ENCODE assay signal across 14 mouse cellular contexts in genomic region chr4:138653056-138653455, GRCm38 (mm10). TPM values are rescaled to one million over a fixed set of nuclear protein-coding genes. Genes with fewer than 3 reads are reported as not detected.
DNase-seq lines count a peak whose midpoint lies in the region; ATAC-seq and TF ChIP-seq lines count a peak whose summit lies in the region.
"Had no signal": no experiment of that assay in that cellular context is flagged by ENCODE, and none has a peak within 500 bp of the region (broad histone marks: within the 10 kb centered on the region; RNA-seq: fewer than 3 reads in every experiment).

No protein-coding gene starts in this region.

- no peaks in the 10 kb centered on the region for H3K9me3 ChIP-seq in forebrain, embryonic 16.5 days (ENCODE audit: control insufficient read depth, low read length)
- no peaks in the 10 kb centered on the region for H3K9me3 ChIP-seq in forebrain, embryonic 10.5 days
- H3K9me3 ChIP-seq in hindbrain, embryonic 11.5 days (ENCODE audit: control insufficient read depth, low read length), result no peaks in the 10 kb centered on the region
- H3K9me3 ChIP-seq in midbrain, postnatal 0 days (ENCODE audit: low read length), result no peaks in the 10 kb centered on the region
- H3K9me3 ChIP-seq: megakaryocyte, embryonic 14.5 days had no signal

- no peak overlapping the region for H3K4me2 ChIP-seq in forebrain, embryonic 16.5 days (ENCODE audit: low read length)
- H3K4me2 ChIP-seq in hindbrain, embryonic 11.5 days (replicated peaks; ENCODE audit: low read depth, low read length), result no peak overlapping the region
- no peak overlapping the region for H3K4me2 ChIP-seq in midbrain, postnatal 0 days (ENCODE audit: low read depth, low read length, poor library complexity, severe bottlenecking)
- H3K4me2 ChIP-seq: liver, embryonic 11.5 days had no signal

- no peak overlapping the region for H3K4me3 ChIP-seq in forebrain, embryonic 16.5 days (replicated peaks; ENCODE audit: low read length)
- H3K4me3 ChIP-seq in forebrain, embryonic 10.5 days, result no peak overlapping the region
- no peak overlapping the region for H3K4me3 ChIP-seq in hindbrain, embryonic 11.5 days (ENCODE audit: low read depth, low read length)
- no peak overlapping the region for H3K4me3 ChIP-seq in midbrain, postnatal 0 days (ENCODE audit: low read depth, low read length)
- H3K4me3 ChIP-seq: megakaryocyte, embryonic 14.5 days had no signal

- peak; percentile 38; the same call in 1 of the 2 replicates for ATAC-seq in forebrain, embryonic 16.5 days
- peak; percentile 40; the same call in 1 of the 2 replicates for ATAC-seq in hindbrain, embryonic 11.5 days (ENCODE audit: low FRiP score)
- peak; percentile 13; the same call in 1 of the 2 replicates for ATAC-seq in midbrain, postnatal 0 days (ENCODE audit: low FRiP score)

- H3K27ac ChIP-seq in forebrain, embryonic 16.5 days (ENCODE audit: low read length), result no peak overlapping the region
- H3K27ac ChIP-seq in forebrain, embryonic 10.5 days, result no peak overlapping the region
- 0 out of 2 replicates have a peak overlapping the region, but pooled peaks have one; percentile 24 for H3K27ac ChIP-seq in hindbrain, embryonic 11.5 days (ENCODE audit: low read depth, low read length)
- H3K27ac ChIP-seq in midbrain, postnatal 0 days (ENCODE audit: low read depth, low read length), result peak overlapping the region; percentile 71

- no peak for TF ChIP-seq CTCF in midbrain, postnatal 0 days (IDR thresholded peaks at IDR 0.05)

- H3K27me3 ChIP-seq in forebrain, embryonic 16.5 days (replicated peaks; ENCODE audit: control insufficient read depth, insufficient read depth, low read length), result no peaks in the 10 kb centered on the region
- H3K27me3 ChIP-seq in forebrain, embryonic 10.5 days (ENCODE audit: poor library complexity, severe bottlenecking), result no peaks in the 10 kb centered on the region
- H3K27me3 ChIP-seq in hindbrain, embryonic 11.5 days (ENCODE audit: control insufficient read depth, insufficient read depth, low read length), result no peaks in the 10 kb centered on the region
- no peaks in the 10 kb centered on the region for H3K27me3 ChIP-seq in midbrain, postnatal 0 days (ENCODE audit: insufficient read depth, low read length)

- DNase-seq in forebrain, embryonic 10.5 days (ENCODE audit: extremely low spot score, low spot score), result no peak
- DNase-seq in adrenal gland, postnatal 10 days, result peak; percentile 41
- DNase-seq in hindbrain, embryonic 11.5 days (ENCODE audit: low spot score), result peak; percentile 60
- peak; percentile 81 for DNase-seq in midbrain, postnatal 0 days (ENCODE audit: low spot score)
- no peak for DNase-seq in lung, postnatal 4 days
- DNase-seq in heart, adult 8-10 months (ENCODE audit: low spot score), result no peak
- DNase-seq in lung, postnatal 14 days, result no peak
- DNase-seq: cerebellum, adult 11 months; gastrocnemius, postnatal 25 days; heart, postnatal 10 days; kidney, postnatal 25 days had no signal

- H3K9ac ChIP-seq in forebrain, embryonic 16.5 days (replicated peaks; ENCODE audit: low read depth, low read length), result no peak overlapping the region
- no peak overlapping the region for H3K9ac ChIP-seq in hindbrain, embryonic 11.5 days (ENCODE audit: low read depth, low read length)
- no peak overlapping the region for H3K9ac ChIP-seq in midbrain, postnatal 0 days (replicated peaks; ENCODE audit: low read length, poor library complexity, severe bottlenecking)

- no peaks in the 10 kb centered on the region for H3K36me3 ChIP-seq in forebrain, embryonic 16.5 days (ENCODE audit: control insufficient read depth, insufficient read depth)
- H3K36me3 ChIP-seq in forebrain, embryonic 10.5 days (replicated peaks), result no peaks in the 10 kb centered on the region
- H3K36me3 ChIP-seq in hindbrain, embryonic 11.5 days (ENCODE audit: control insufficient read depth, insufficient read depth, low read length), result no peaks in the 10 kb centered on the region
- H3K36me3 ChIP-seq in midbrain, postnatal 0 days (ENCODE audit: insufficient read depth, low read length), result no peaks in the 10 kb centered on the region

- peaks cover 3% of the 10 kb centered on the region for H3K4me1 ChIP-seq in forebrain, embryonic 16.5 days (replicated peaks; ENCODE audit: control insufficient read depth, insufficient read depth, low read length)
- peaks cover 14% of the 10 kb centered on the region for H3K4me1 ChIP-seq in forebrain, embryonic 10.5 days
- H3K4me1 ChIP-seq in hindbrain, embryonic 11.5 days (replicated peaks; ENCODE audit: control insufficient read depth, insufficient read depth, low read length), result peaks cover 4% of the 10 kb centered on the region
- peaks cover 6% of the 10 kb centered on the region; the same call in 1 of the 2 replicates for H3K4me1 ChIP-seq in midbrain, postnatal 0 days (ENCODE audit: insufficient read depth, low read length)
- H3K4me1 ChIP-seq: megakaryocyte, embryonic 14.5 days had no signal

- WGBS in forebrain, embryonic 16.5 days, result 22% methylated on average over 6 of the region's 6 CpGs
- 61% methylated on average over 6 of the region's 6 CpGs for WGBS in forebrain, embryonic 10.5 days
- 36% methylated on average over 6 of the region's 6 CpGs for WGBS in hindbrain, embryonic 11.5 days
- WGBS in midbrain, postnatal 0 days, result 15% methylated on average over 6 of the region's 6 CpGs

RNA-seq across cellular contexts. Expression of gene Vwa5b1, which starts 17.4 kb away (rescaled TPM):
- 0.72 and 0.79 TPM in 2 replicates for polyA plus RNA-seq in forebrain, embryonic 16.5 days (2015; fragmentation: Nextera tagmentation; extraction: Ambion mirVana)
- 0.17 and 0.43 TPM in 2 replicates for polyA plus RNA-seq in forebrain, embryonic 10.5 days (2016; fragmentation: Nextera tagmentation; extraction: Ambion mirVana)
- total RNA-seq in adrenal gland, postnatal 10 days (2021), result under 1 TPM; 0.18 to 0.30 TPM
- polyA plus RNA-seq in hindbrain, embryonic 11.5 days (2014; fragmentation: Nextera tagmentation; extraction: Ambion mirVana), result 0.46 and 0.77 TPM in 2 replicates
- 8.8 and 16.9 TPM in 2 replicates for total RNA-seq in midbrain, postnatal 0 days (2014; rRNA removed)
- polyA plus RNA-seq in midbrain, postnatal 0 days (2015; fragmentation: Nextera tagmentation; extraction: Ambion mirVana), result 2.1 and 3.1 TPM in 2 replicates
- total RNA-seq in heart, adult 8-10 months (2022), result not detected
- total RNA-seq: gastrocnemius, postnatal 25 days had no signal
- polyA plus RNA-seq: liver, embryonic 11.5 days had no signal

Comparison
In these comparisons a context has a peak if more than half of its experiments do, and no peak if none do; other contexts are left out.
1. H3K27ac ChIP-seq: peak in hindbrain, embryonic 11.5 days (single experiment) and midbrain, postnatal 0 days (single experiment); none in forebrain, embryonic 16.5 days (single experiment) and forebrain, embryonic 10.5 days (single experiment).
2. DNase-seq: peak in adrenal gland, postnatal 10 days (single experiment), hindbrain, embryonic 11.5 days (single experiment) and midbrain, postnatal 0 days (single experiment); none in forebrain, embryonic 10.5 days (single experiment), lung, postnatal 4 days (0 of 2), heart, adult 8-10 months (single experiment) and lung, postnatal 14 days (single experiment).
3. Peak in every context shown above with its lines, with median percentiles within 50 percentile points of each other: ATAC-seq.